Mouse (Mus musculus): ENCODE measurements at regions not wholly inside any gene's neighbourhood (a gene's known extent, or its start where the extent isn't known, plus 50 kb on each side); places are given as distances from the start of the nearest gene placed in this dataset.

- Histone ChIP-seq H3K27me3 (no peaks in the 10 kb centered on the region), H3K4me1 (replicated peaks) (no peaks in the 10 kb centered on the region), H3K36me3 (no peaks in the 10 kb centered on the region), H3K27ac (replicated peaks) (no peak overlapping the region), H3K9ac (no peak overlapping the region), H3K4me3 (no peak overlapping the region), H3K4me2 (no peak overlapping the region), H3K9me3 (no peaks in the 10 kb centered on the region)
- 87% methylated on average over 11 of the region's 11 CpGs for WGBS
- no peak for ATAC-seq (ENCODE audit: low FRiP score, low read depth)
These were observed 89.3 kb upstream of the Gm10295 start for GRCm38 (mm10) chr7:71440330-71441240.

GRCm38 (mm10) chr7:71425982-71426381, 74.7 kb upstream of the Gm10295 start:
- no peak overlapping the region for H3K4me2 ChIP-seq
- no peaks in the 10 kb centered on the region for H3K9me3 ChIP-seq
- H3K27ac ChIP-seq (replicated peaks): no peak overlapping the region
- no peak for ATAC-seq (ENCODE audit: low FRiP score, low read depth)
- no peaks in the 10 kb centered on the region for H3K27me3 ChIP-seq
- H3K4me3 ChIP-seq: no peak overlapping the region
- no peak overlapping the region for H3K9ac ChIP-seq
- no peaks in the 10 kb centered on the region for H3K36me3 ChIP-seq
- H3K4me1 ChIP-seq (replicated peaks): no peaks in the 10 kb centered on the region
- 91% methylated on average over 2 of the region's 2 CpGs for WGBS

GRCm38 (mm10) chr7:71419261-71419660, 68.0 kb upstream of the Gm10295 start:
- Histone ChIP-seq H3K9me3 (no peaks in the 10 kb centered on the region), H3K4me3 (no peak overlapping the region), H3K27me3 (0 out of 2 replicates have a peak, but pooled peaks cover 4% of the 10 kb centered on the region), H3K4me2 (no peak overlapping the region), H3K36me3 (no peaks in the 10 kb centered on the region), H3K27ac (replicated peaks) (no peak overlapping the region), H3K9ac (no peak overlapping the region), H3K4me1 (replicated peaks) (no peaks in the 10 kb centered on the region)
- no peak for ATAC-seq (ENCODE audit: low FRiP score, low read depth)
- WGBS: 85% methylated on average over 5 of the region's 5 CpGs

GRCm38 (mm10) chr7:71418856-71419255, 67.6 kb upstream of the Gm10295 start:
- Histone ChIP-seq H3K27me3 (0 out of 2 replicates have a peak, but pooled peaks cover 4% of the 10 kb centered on the region), H3K4me1 (replicated peaks) (no peaks in the 10 kb centered on the region), H3K4me3 (no peak overlapping the region), H3K27ac (replicated peaks) (no peak overlapping the region), H3K36me3 (no peaks in the 10 kb centered on the region), H3K4me2 (no peak overlapping the region), H3K9ac (no peak overlapping the region), H3K9me3 (no peaks in the 10 kb centered on the region)
- 71% methylated on average over 3 of the region's 3 CpGs for WGBS
- no peak for ATAC-seq (ENCODE audit: low FRiP score, low read depth)

GRCm38 (mm10) chr7:71414756-71415155, 63.5 kb upstream of the Gm10295 start:
- Histone ChIP-seq H3K4me1 (replicated peaks) (peaks cover 9% of the 10 kb centered on the region), H3K9ac (no peak overlapping the region), H3K9me3 (no peaks in the 10 kb centered on the region), H3K27ac (replicated peaks) (no peak overlapping the region), H3K4me2 (no peak overlapping the region), H3K4me3 (no peak overlapping the region), H3K27me3 (0 out of 2 replicates have a peak, but pooled peaks cover 4% of the 10 kb centered on the region), H3K36me3 (no peaks in the 10 kb centered on the region)
- 53% methylated on average over 2 of the region's 2 CpGs for WGBS
- no peak for ATAC-seq (ENCODE audit: low FRiP score, low read depth)

- H3K4me1 ChIP-seq (replicated peaks): peaks cover 9% of the 10 kb centered on the region
- H3K27me3 ChIP-seq: 0 out of 2 replicates have a peak, but pooled peaks cover 7% of the 10 kb centered on the region
- no peak overlapping the region for H3K27ac ChIP-seq (replicated peaks)
- no peak overlapping the region for H3K4me2 ChIP-seq
- H3K9ac ChIP-seq: no peak overlapping the region
- H3K9me3 ChIP-seq: no peaks in the 10 kb centered on the region
- no peaks in the 10 kb centered on the region for H3K36me3 ChIP-seq
- WGBS: 89% methylated on average over 6 of the region's 6 CpGs
- no peak for ATAC-seq (ENCODE audit: low FRiP score, low read depth)
- no peak overlapping the region for H3K4me3 ChIP-seq
These were observed 61.8 kb upstream of the Gm10295 start for GRCm38 (mm10) chr7:71413121-71413520.

- Histone ChIP-seq H3K9ac (0 out of 2 replicates have a peak overlapping the region, but pooled peaks have one; percentile 40), H3K27me3 (0 out of 2 replicates have a peak, but pooled peaks cover 7% of the 10 kb centered on the region), H3K4me1 (replicated peaks) (peaks cover 9% of the 10 kb centered on the region), H3K27ac (replicated peaks) (peak overlapping the region; percentile 58; the same call in 1 of the 2 replicates), H3K4me3 (peak overlapping the region; percentile 37), H3K36me3 (no peaks in the 10 kb centered on the region), H3K9me3 (no peaks in the 10 kb centered on the region), H3K4me2 (peak overlapping the region; percentile 74)
- WGBS: 2% methylated on average over 12 of the region's 12 CpGs
- ATAC-seq (ENCODE audit: low FRiP score, low read depth): peak; percentile 76
These were observed 60.8 kb upstream of the Gm10295 start for GRCm38 (mm10) chr7:71412079-71412478.

- no peaks in the 10 kb centered on the region for H3K36me3 ChIP-seq
- 0 out of 2 replicates have a peak, but pooled peaks cover 9% of the 10 kb centered on the region for H3K27me3 ChIP-seq
- peak overlapping the region; percentile 58 for H3K27ac ChIP-seq (replicated peaks)
- H3K9ac ChIP-seq: peak overlapping the region; percentile 40
- peak overlapping the region; percentile 37 for H3K4me3 ChIP-seq
- H3K4me2 ChIP-seq: peak overlapping the region; percentile 74
- 5% methylated on average over 14 of the region's 14 CpGs for WGBS
- peak; percentile 72 for ATAC-seq (ENCODE audit: low FRiP score, low read depth)
- peaks cover 9% of the 10 kb centered on the region for H3K4me1 ChIP-seq (replicated peaks)
- no peaks in the 10 kb centered on the region for H3K9me3 ChIP-seq
These were observed 60.2 kb upstream of the Gm10295 start for GRCm38 (mm10) chr7:71411293-71412011.

GRCm38 (mm10) chr7:71409903-71410302, 58.6 kb upstream of the Gm10295 start:
- Histone ChIP-seq H3K36me3 (no peaks in the 10 kb centered on the region), H3K27ac (replicated peaks) (no peak overlapping the region), H3K4me2 (no peak overlapping the region), H3K4me3 (no peak overlapping the region), H3K9ac (no peak overlapping the region), H3K4me1 (replicated peaks) (peaks cover 9% of the 10 kb centered on the region), H3K9me3 (no peaks in the 10 kb centered on the region), H3K27me3 (peaks cover 13% of the 10 kb centered on the region; the same call in 1 of the 2 replicates)
- ATAC-seq (ENCODE audit: low FRiP score, low read depth): no peak
- 81% methylated on average over 9 of the region's 9 CpGs for whole genome bisulfite sequencing

- WGBS: 49% methylated on average over 5 of the region's 5 CpGs
- H3K4me2 ChIP-seq: no peak overlapping the region
- H3K4me1 ChIP-seq (replicated peaks): peaks cover 9% of the 10 kb centered on the region
- H3K9ac ChIP-seq: no peak overlapping the region
- H3K4me3 ChIP-seq: no peak overlapping the region
- no peak for ATAC-seq (ENCODE audit: low FRiP score, low read depth)
- peaks cover 9% of the 10 kb centered on the region; the same call in 1 of the 2 replicates for H3K27me3 ChIP-seq
- no peak overlapping the region for H3K27ac ChIP-seq (replicated peaks)
- no peaks in the 10 kb centered on the region for H3K36me3 ChIP-seq
- H3K9me3 ChIP-seq: no peaks in the 10 kb centered on the region
These were observed 57.8 kb upstream of the Gm10295 start for GRCm38 (mm10) chr7:71409061-71409460.

- Histone ChIP-seq H3K27ac (replicated peaks) (no peak overlapping the region), H3K4me1 (replicated peaks) (peaks cover 1% of the 10 kb centered on the region), H3K4me2 (no peak overlapping the region), H3K9ac (no peak overlapping the region), H3K27me3 (peaks cover 9% of the 10 kb centered on the region; the same call in 1 of the 2 replicates), H3K9me3 (no peaks in the 10 kb centered on the region), H3K4me3 (no peak overlapping the region), H3K36me3 (no peaks in the 10 kb centered on the region)
- WGBS: 76% methylated on average over 8 of the region's 8 CpGs
- no peak for ATAC-seq (ENCODE audit: low FRiP score, low read depth)
These were observed 55.0 kb upstream of the Gm10295 start for GRCm38 (mm10) chr7:71406283-71406682.

Measured in hindbrain, embryonic 15.5 days (tissue).